In the genomic region with DNA sequence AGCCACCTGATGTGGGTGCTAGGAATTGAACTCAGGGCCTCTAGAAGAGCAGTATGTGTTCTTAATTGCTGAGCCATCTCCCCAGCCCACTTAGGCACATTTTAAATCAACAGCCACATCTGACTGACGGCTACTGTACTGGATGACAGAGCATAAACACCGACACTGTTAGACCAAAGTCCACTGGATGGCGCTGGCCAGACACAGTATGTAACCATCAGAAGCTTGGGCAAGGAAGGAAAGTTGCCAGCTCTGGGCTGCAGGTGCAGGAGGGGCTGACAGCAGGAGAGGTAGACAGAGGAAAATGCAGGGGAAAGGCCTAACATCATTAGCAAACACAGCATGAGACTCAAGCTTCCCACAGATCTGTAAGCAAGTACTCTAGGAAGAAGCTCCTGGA, we compare ENCODE assay signal across 21 mouse cellular contexts. TPM values are rescaled to one million over a fixed set of nuclear protein-coding genes. Genes with fewer than 3 reads are reported as not detected.
A peak's percentile ranks its signal among the peaks of the same experiment; 100 is the strongest.
DNase-seq lines count a peak whose midpoint lies in the region; ATAC-seq lines count a peak whose summit lies in the region.
"Had no signal": no experiment of that assay in that cellular context is flagged by ENCODE, and none has a peak within 500 bp of the region (broad histone marks: within the 10 kb centered on the region; RNA-seq: fewer than 3 reads in every experiment).

No protein-coding gene starts in this region.

- H3K9ac ChIP-seq in kidney, embryonic 16.5 days (replicated peaks; ENCODE audit: low read length) = no peak overlapping the region
- H3K9ac ChIP-seq in midbrain, embryonic 13.5 days (replicated peaks) = peak overlapping the region; percentile 10; the same call in 1 of the 2 replicates
- H3K9ac ChIP-seq in midbrain, embryonic 16.5 days (ENCODE audit: low read depth, low read length) = no peak overlapping the region
- H3K9ac ChIP-seq: forebrain, embryonic 15.5 days; limb, embryonic 15.5 days; midbrain, embryonic 12.5 days; stomach, embryonic 15.5 days had no signal

- H3K27ac ChIP-seq in kidney, embryonic 16.5 days (ENCODE audit: low read length) = no peak overlapping the region
- no peak overlapping the region for H3K27ac ChIP-seq in midbrain, embryonic 13.5 days
- H3K27ac ChIP-seq in midbrain, embryonic 16.5 days (ENCODE audit: low read length) = no peak overlapping the region
- H3K27ac ChIP-seq: forebrain, embryonic 15.5 days; heart, embryonic 10.5 days; hindbrain, embryonic 10.5 days; limb, embryonic 15.5 days; midbrain, embryonic 12.5 days; stomach, embryonic 15.5 days had no signal

- no peak overlapping the region for H3K4me3 ChIP-seq in kidney, embryonic 16.5 days (ENCODE audit: low read length)
- H3K4me3 ChIP-seq in midbrain, embryonic 13.5 days (replicated peaks) = no peak overlapping the region
- no peak overlapping the region for H3K4me3 ChIP-seq in midbrain, embryonic 16.5 days (ENCODE audit: low read depth, low read length)
- H3K4me3 ChIP-seq: forebrain, embryonic 15.5 days; heart, embryonic 10.5 days; hindbrain, embryonic 10.5 days; limb, embryonic 15.5 days; midbrain, embryonic 12.5 days; stomach, embryonic 15.5 days had no signal

- no peaks in the 10 kb centered on the region for H3K27me3 ChIP-seq in kidney, embryonic 16.5 days (ENCODE audit: insufficient read depth, low read length)
- no peaks in the 10 kb centered on the region for H3K27me3 ChIP-seq in midbrain, embryonic 13.5 days
- no peaks in the 10 kb centered on the region for H3K27me3 ChIP-seq in midbrain, embryonic 16.5 days (ENCODE audit: control insufficient read depth, insufficient read depth, low read depth, low read length)
- H3K27me3 ChIP-seq: forebrain, embryonic 15.5 days; limb, embryonic 15.5 days; midbrain, embryonic 12.5 days; stomach, embryonic 15.5 days had no signal

- intact Hi-C loops in left cerebral cortex, postnatal 10 days (cut with DNase I) = no loop called here

- peaks cover 31% of the 10 kb centered on the region for H3K4me1 ChIP-seq in kidney, embryonic 16.5 days (ENCODE audit: insufficient read depth, low read length)
- peaks cover 28% of the 10 kb centered on the region for H3K4me1 ChIP-seq in midbrain, embryonic 13.5 days (replicated peaks)
- H3K4me1 ChIP-seq in midbrain, embryonic 16.5 days (ENCODE audit: control insufficient read depth, insufficient read depth, low read length) = peaks cover 8% of the 10 kb centered on the region

- DNase-seq in kidney, adult 18-20 months = peak; percentile 13
- DNase-seq in kidney, adult 9 months = peak; percentile 56
- no peak for DNase-seq in right cerebral cortex, postnatal 25 days
- no peak for DNase-seq in left cerebral cortex, postnatal 10 days (ENCODE audit: extremely low spot score in 1 of 2, low spot score in 2 of 2)
- DNase-seq: adrenal gland, postnatal 25 days; B cell, adult 2 months; cerebellum, adult 11 months; cerebellum, postnatal 25 days; embryo, embryonic 11 days; thymus, adult 2 months had no signal

- H3K9me3 ChIP-seq in kidney, embryonic 16.5 days (ENCODE audit: low read length) = no peaks in the 10 kb centered on the region
- H3K9me3 ChIP-seq in midbrain, embryonic 13.5 days = no peaks in the 10 kb centered on the region
- H3K9me3 ChIP-seq in midbrain, embryonic 16.5 days (replicated peaks; ENCODE audit: control insufficient read depth, low read length, poor library complexity, severe bottlenecking) = no peaks in the 10 kb centered on the region
- H3K9me3 ChIP-seq: forebrain, embryonic 15.5 days; heart, embryonic 10.5 days; hindbrain, embryonic 10.5 days; limb, embryonic 15.5 days; midbrain, embryonic 12.5 days; stomach, embryonic 15.5 days had no signal

- peaks cover 20% of the 10 kb centered on the region; the same call in 1 of the 2 replicates for H3K36me3 ChIP-seq in kidney, embryonic 16.5 days (ENCODE audit: insufficient read depth, low read length)
- peaks cover 62% of the 10 kb centered on the region for H3K36me3 ChIP-seq in midbrain, embryonic 13.5 days
- H3K36me3 ChIP-seq in midbrain, embryonic 16.5 days (ENCODE audit: control insufficient read depth, insufficient read depth, low read length) = peaks cover 16% of the 10 kb centered on the region

- no peak overlapping the region for H3K4me2 ChIP-seq in kidney, embryonic 16.5 days (replicated peaks; ENCODE audit: low read depth, low read length)
- no peak overlapping the region for H3K4me2 ChIP-seq in midbrain, embryonic 13.5 days (replicated peaks)
- no peak overlapping the region for H3K4me2 ChIP-seq in midbrain, embryonic 16.5 days (ENCODE audit: low read length)
- H3K4me2 ChIP-seq: forebrain, embryonic 15.5 days; limb, embryonic 15.5 days; midbrain, embryonic 12.5 days; stomach, embryonic 15.5 days had no signal

- ATAC-seq in kidney, embryonic 16.5 days (ENCODE audit: low FRiP score, low TSS enrichment) = no peak
- ATAC-seq in midbrain, embryonic 13.5 days = no peak
- ATAC-seq in midbrain, embryonic 16.5 days = no peak
- ATAC-seq: forebrain, embryonic 15.5 days had no signal

- WGBS in kidney, embryonic 16.5 days = 63% methylated on average over 3 of the region's 3 CpGs
- WGBS in midbrain, embryonic 13.5 days = 49% methylated on average over 3 of the region's 3 CpGs
- 50% methylated on average over 3 of the region's 3 CpGs for WGBS in midbrain, embryonic 16.5 days

RNA-seq across cellular contexts. Expression of a gene that starts 2.5 kb away (rescaled TPM):
- 0.56 and 0.85 TPM in 2 replicates for polyA plus RNA-seq in kidney, embryonic 16.5 days (2015; fragmentation: Nextera tagmentation; extraction: Ambion mirVana)
- 1.1 and 1.2 TPM in 2 replicates for polyA plus RNA-seq in midbrain, embryonic 13.5 days (2015; fragmentation: Nextera tagmentation; extraction: Ambion mirVana)
- 1.2 and 1.5 TPM in 2 replicates for polyA plus RNA-seq in midbrain, embryonic 16.5 days (2015; fragmentation: Nextera tagmentation; extraction: Ambion mirVana)
- not detected for total RNA-seq in left cerebral cortex, postnatal 10 days (2021)
- total RNA-seq: layer of hippocampus, adult 18-20 months; left cerebral cortex, postnatal 36 days had no signal

RNA-seq across cellular contexts. Expression of a gene that starts 9.2 kb away (rescaled TPM):
- polyA plus RNA-seq in kidney, embryonic 16.5 days (2015; fragmentation: Nextera tagmentation; extraction: Ambion mirVana) = 34.5 and 38.8 TPM in 2 replicates
- 4.4 and 15.5 TPM in 2 replicates for polyA plus RNA-seq in midbrain, embryonic 13.5 days (2015; fragmentation: Nextera tagmentation; extraction: Ambion mirVana)
- 7.3 and 9.4 TPM in 2 replicates for polyA plus RNA-seq in midbrain, embryonic 16.5 days (2015; fragmentation: Nextera tagmentation; extraction: Ambion mirVana)
- total RNA-seq in left cerebral cortex, postnatal 10 days (2021) = under 1 TPM in 1 of 2 experiments, not detected in 1; 0.59 TPM
- total RNA-seq: left cerebral cortex, postnatal 36 days had no signal

RNA-seq across cellular contexts. Expression of a gene that starts 19.9 kb away (rescaled TPM):
- 46.4 and 47.0 TPM in 2 replicates for polyA plus RNA-seq in kidney, embryonic 16.5 days (2015; fragmentation: Nextera tagmentation; extraction: Ambion mirVana)
- polyA plus RNA-seq in midbrain, embryonic 13.5 days (2015; fragmentation: Nextera tagmentation; extraction: Ambion mirVana) = 41.0 and 44.3 TPM in 2 replicates
- 52.4 and 52.9 TPM in 2 replicates for polyA plus RNA-seq in midbrain, embryonic 16.5 days (2015; fragmentation: Nextera tagmentation; extraction: Ambion mirVana)
- total RNA-seq in left cerebral cortex, postnatal 10 days (2021) = 10 to 100 TPM; 43.2 to 48.4 TPM

RNA-seq across cellular contexts. Expression of a gene that starts 31.7 kb away (rescaled TPM):
- 64.1 and 67.2 TPM in 2 replicates for polyA plus RNA-seq in kidney, embryonic 16.5 days (2015; fragmentation: Nextera tagmentation; extraction: Ambion mirVana)
- 56.7 and 59.1 TPM in 2 replicates for polyA plus RNA-seq in midbrain, embryonic 13.5 days (2015; fragmentation: Nextera tagmentation; extraction: Ambion mirVana)
- 62.4 and 62.6 TPM in 2 replicates for polyA plus RNA-seq in midbrain, embryonic 16.5 days (2015; fragmentation: Nextera tagmentation; extraction: Ambion mirVana)
- total RNA-seq in left cerebral cortex, postnatal 10 days (2021) = 10 to 100 TPM; 36.0 to 36.4 TPM

RNA-seq across cellular contexts. Expression of a gene that starts 31.8 kb away (rescaled TPM):
- 21.0 and 21.6 TPM in 2 replicates for polyA plus RNA-seq in kidney, embryonic 16.5 days (2015; fragmentation: Nextera tagmentation; extraction: Ambion mirVana)
- polyA plus RNA-seq in midbrain, embryonic 13.5 days (2015; fragmentation: Nextera tagmentation; extraction: Ambion mirVana) = 24.0 and 24.3 TPM in 2 replicates
- polyA plus RNA-seq in midbrain, embryonic 16.5 days (2015; fragmentation: Nextera tagmentation; extraction: Ambion mirVana) = 25.9 and 28.5 TPM in 2 replicates
- total RNA-seq in left cerebral cortex, postnatal 10 days (2021) = 10 to 100 TPM; 18.0 to 19.1 TPM

Comparison
In these comparisons a context has a peak if more than half of its experiments do, and no peak if none do; other contexts are left out.
1. DNase-seq: peak in kidney, adult 18-20 months (single experiment) and kidney, adult 9 months (single experiment); none in right cerebral cortex, postnatal 25 days (single experiment) and left cerebral cortex, postnatal 10 days (0 of 2).